Mouse (Mus musculus): ENCODE results near the gene Dock8.

Gene Dock8

GRCm38 (mm10) chr19:24999201-24999886 is at the start of gene Dock8:
Gene Dock8, plus strand, starts transcription at chr19:24999534.
- in situ Hi-C loops (cut with MboI; ENCODE audit: low sequenced_read_pairs), result no loop called here

DNA sequence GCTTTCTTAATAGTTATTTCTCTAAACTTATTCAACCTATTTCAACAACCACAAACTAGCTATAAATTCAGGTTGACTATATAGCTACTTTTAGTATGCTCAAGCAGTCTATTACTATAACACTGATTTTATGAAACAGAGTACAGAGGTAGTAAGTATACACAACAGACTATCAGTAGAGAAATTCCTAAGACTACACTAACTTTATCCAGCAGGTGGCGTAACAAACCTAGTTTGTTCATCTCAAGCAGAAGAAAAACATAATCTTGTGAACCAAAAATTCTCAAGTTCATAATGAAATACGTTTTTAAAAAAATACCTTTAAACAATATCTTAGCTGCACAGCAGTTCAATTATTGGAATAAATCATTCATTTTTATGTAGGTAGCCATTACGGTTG is 40.8 kb upstream of the Dock8 start:
- in situ Hi-C loops (cut with MboI; ENCODE audit: low sequenced_read_pairs), result loop anchor here (10.0 kb wide), 1 partner anchor 376 kb away; no protein-coding TSS in a partner anchor

GRCm38 (mm10) chr19:24961172-24961962 is 38.0 kb upstream of the Dock8 start, which contains the start of gene Cbwd1:
Gene Cbwd1, minus strand, starts transcription at chr19:24961610.
- in situ Hi-C loops (cut with MboI; ENCODE audit: low sequenced_read_pairs), result no loop called here

- in situ Hi-C loops (cut with MboI; ENCODE audit: low sequenced_read_pairs), result no loop called here
These were observed 33.1 kb upstream of the Dock8 start for GRCm38 (mm10) chr19:24966203-24966602.

GRCm38 (mm10) chr19:24966941-24967340 is 32.4 kb upstream of the Dock8 start:
- in situ Hi-C loops (cut with MboI; ENCODE audit: low sequenced_read_pairs), result no loop called here

DNA sequence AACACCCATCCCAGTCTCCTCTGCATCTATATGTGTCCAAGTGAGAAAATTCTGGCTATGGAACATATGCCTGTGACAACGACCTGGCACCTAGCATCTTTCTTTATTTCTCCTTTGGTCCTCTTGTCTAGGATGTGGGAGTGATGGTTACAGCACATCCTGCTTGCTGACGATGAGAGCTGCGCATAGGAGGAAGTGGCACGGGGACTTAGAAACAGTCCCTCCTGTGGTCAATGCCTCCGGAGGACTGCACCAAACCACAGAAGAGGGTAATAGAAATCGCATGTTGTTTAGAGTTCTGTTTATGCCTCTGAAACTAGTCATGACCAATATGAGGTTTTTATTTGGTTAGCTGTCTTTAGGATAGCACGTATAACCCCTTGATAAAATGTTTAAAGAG is 28.0 kb upstream of the Dock8 start:
- in situ Hi-C loops (cut with MboI; ENCODE audit: low sequenced_read_pairs), result no loop called here

GRCm38 (mm10) chr19:24972701-24973390 is 26.5 kb upstream of the Dock8 start:
- in situ Hi-C loops (cut with MboI; ENCODE audit: low sequenced_read_pairs), result no loop called here

DNA sequence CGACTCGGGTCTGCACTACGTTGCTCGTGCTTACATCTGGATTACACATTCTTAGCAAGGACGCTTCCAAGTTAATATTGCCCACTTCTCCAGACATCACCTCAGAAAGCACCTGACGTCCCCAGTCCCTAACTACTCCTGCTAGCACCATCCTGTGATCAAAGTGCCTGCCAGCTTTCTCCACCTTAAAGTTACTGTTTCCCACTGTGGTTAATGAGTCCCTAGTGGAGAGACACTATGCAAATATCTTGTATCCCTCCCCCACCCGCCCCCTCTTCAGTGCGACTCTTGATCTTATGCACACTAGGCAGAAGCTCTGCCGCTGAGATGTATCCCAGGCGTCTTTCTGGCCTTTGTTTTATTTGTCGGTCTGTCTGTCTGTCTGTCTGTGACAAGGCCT is 21.3 kb upstream of the Dock8 start:
- in situ Hi-C loops (cut with MboI; ENCODE audit: low sequenced_read_pairs), result no loop called here

DNA sequence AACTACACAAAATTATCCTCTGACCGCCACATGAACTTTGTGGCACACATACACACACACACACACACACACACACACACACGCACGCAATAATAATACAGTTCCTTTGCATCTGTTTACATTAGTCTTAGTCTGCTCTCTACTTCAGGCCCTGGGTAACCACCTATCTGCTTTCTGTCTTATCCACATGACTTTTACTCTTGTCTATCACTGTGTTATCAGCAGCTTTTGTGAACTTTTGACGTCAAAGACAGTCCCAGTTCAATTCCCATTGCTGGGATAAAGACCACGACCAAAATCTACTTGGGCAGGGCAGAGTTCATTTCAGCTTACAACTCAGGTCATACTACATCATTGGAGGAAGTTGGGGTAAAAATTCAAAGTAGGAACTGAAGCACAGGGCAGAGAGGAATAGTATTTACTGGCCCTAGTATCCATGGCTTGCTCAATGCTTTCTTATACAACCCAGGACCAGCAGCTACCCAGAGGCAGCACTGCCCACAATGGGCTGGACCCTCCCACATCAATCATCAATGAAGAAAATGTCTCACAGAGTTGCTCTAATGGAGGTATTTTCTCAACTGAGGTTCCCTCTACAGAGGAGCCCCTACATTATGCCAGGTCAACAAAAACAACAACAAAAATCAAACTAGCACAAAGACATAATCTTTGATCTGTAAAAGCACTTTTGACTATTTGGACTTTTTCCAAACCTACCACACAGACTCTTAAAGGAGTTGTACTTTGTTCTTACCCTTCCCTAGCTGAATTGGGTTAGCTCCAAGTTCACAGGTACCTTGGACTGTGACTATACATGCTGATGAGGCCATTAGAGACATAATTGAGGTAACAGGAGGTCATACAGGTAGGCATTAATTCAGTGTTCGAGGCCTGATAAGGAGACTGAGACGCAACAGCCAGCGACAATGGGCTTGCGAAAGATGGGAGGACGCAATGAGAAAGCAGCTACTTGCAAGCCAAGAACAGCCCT is 20.2 kb upstream of the Dock8 start:
- in situ Hi-C loops (cut with MboI; ENCODE audit: low sequenced_read_pairs), result no loop called here

DNA sequence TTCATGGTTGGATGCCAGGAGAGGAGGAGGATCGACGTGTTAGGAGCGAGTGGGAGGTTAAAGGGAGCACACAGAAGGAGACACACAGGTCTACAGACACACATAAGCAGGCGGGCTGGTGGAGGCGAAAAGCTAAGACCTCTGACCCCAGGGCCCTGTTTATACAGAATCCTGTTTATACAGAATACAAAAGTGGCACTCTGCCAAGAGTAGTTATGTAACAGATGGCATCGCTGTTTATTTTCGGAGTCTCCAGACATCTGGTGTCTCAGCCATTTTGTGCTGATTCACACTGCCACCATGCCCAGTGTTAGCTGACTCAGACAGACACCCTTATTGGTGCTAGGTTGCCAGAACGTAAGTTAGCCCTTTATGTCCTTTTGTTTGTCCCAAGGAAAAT is 18.0 kb upstream of the Dock8 start:
- in situ Hi-C loops (cut with MboI; ENCODE audit: low sequenced_read_pairs), result no loop called here

GRCm38 (mm10) chr19:24983050-24983449 is 16.3 kb upstream of the Dock8 start:
- in situ Hi-C loops (cut with MboI; ENCODE audit: low sequenced_read_pairs), result no loop called here

DNA sequence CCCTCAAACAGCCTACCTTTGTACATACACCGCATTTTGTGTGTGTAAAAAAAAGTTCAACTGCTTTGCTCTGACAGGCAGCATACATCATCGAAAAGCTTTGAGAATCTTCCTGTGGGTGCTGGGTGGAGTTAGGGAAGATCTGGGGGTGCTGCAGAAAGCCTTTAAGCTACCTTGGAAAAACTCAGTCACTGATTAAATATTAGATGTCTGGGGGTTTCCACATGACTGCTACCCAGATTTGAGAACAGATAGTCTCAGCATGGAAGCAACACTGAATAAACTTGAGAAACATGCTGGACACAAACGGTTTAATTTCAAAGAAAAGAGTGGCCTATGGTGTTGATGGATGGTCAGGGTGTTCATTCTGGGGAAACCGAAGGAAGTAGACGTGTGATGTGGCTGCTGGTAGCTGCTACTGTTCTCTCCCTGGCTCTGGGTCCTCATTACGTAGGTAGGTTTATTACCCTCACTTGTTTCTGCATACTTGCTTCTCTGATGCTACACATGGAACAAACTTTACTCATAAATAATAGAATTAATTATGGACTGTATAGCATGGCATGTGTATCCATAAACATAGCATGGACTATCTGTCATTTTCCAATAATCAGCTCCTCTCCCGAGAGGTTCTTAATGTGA is 15.4 kb upstream of the Dock8 start:
- in situ Hi-C loops (cut with MboI; ENCODE audit: low sequenced_read_pairs), result no loop called here

- in situ Hi-C loops (cut with MboI; ENCODE audit: low sequenced_read_pairs), result no loop called here
These were observed 14.3 kb upstream of the Dock8 start for GRCm38 (mm10) chr19:24985045-24985444.

GRCm38 (mm10) chr19:24987355-24987754 is 12.0 kb upstream of the Dock8 start:
- in situ Hi-C loops (cut with MboI; ENCODE audit: low sequenced_read_pairs), result no loop called here

DNA sequence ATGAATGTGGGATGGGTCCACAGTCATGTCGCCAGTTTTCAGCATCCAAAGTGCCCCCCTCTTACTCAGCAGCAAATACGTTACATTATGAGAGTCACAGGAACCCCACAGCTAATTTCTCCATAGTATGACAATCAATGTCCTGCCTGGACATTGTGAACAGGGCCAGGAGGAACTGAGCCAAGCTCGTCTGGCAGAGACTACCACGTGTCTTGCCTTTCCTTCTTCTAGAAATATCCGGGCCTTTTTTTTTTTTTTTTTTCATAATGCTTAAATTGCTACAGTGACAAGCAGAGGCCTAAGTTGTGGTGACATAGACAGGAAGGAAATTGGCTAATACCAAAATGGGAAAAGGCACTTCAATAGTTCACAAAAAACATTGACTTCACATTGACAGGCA is 10.5 kb upstream of the Dock8 start:
- in situ Hi-C loops (cut with MboI; ENCODE audit: low sequenced_read_pairs), result no loop called here

DNA sequence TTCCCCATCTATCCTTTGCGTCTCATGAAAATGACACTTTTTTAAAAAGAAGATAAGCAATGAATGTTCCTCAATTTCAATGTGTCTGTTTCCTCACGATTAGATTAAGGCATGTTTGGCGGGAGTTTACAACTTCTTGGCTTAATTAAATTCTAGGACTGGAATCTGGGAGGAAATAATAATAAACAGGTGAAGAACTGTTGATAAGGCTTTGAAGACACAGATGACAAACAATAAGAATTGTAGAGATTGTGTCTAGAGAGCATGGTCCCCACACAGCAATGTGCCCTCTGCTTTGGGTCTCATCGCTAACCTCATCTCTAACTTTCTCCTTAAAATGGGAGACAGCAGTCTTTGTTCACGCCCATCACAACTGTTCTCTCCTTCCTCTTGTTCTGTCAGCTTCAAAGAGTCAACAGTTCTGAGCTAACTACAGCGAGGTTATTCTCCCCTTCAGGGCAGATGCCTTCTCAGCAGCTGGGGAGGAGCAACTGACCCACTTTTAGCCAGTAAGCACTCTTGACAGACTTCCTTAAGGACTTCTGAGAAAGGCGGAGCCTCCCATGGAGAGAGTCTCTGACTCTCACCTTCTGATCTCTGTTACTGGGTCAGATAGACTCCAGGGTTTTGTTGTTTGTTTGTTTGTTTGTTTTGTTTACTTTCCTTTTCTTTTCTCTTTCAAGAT is 9.1 kb upstream of the Dock8 start:
- in situ Hi-C loops (cut with MboI; ENCODE audit: low sequenced_read_pairs), result no loop called here

GRCm38 (mm10) chr19:24993526-24993925 is 5.8 kb upstream of the Dock8 start:
- in situ Hi-C loops (cut with MboI; ENCODE audit: low sequenced_read_pairs), result no loop called here

DNA sequence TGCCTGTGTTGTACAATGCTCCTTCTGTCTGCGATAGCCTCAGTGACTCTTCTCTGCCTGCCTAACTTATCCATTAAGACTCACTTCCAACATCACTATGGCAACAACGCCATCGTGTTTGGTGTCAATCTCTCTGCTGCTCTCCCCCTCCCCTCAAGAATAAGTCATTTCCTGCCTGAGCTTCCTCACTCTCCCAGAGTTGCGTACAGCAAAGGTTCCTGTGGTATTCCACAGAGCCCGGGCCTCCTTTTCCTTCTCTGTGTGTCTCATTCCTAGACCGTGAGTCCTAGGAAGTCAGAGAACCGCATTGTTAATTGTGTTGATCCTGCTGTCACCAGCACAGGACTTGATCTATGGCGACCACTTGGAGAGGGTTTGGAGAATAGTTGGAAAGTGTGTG is 4.4 kb upstream of the Dock8 start:
- in situ Hi-C loops (cut with MboI; ENCODE audit: low sequenced_read_pairs), result no loop called here
